Mouse (Mus musculus) limb, embryonic 14.5 days (tissue): ENCODE measurements at regions not wholly inside any gene's neighbourhood (a gene's known extent, or its start where the extent isn't known, plus 50 kb on each side); places are given as distances from the start of the nearest gene placed in this dataset.

Experiments
- ATAC-seq: fragments of 200-750 bp; cut with Nextera tagmentation; 2 replicates; pipeline ENCODE4 v1.8.0; 2017; ENCODE audit warnings: low read depth, moderate number of reproducible peaks, moderate TSS enrichment; ENCODE audit not compliant: low FRiP score
- DNase-seq: peaks from one replicate; pipeline ENCODE4 v3.0.0-alpha.2; 2015; ENCODE audit warnings: low spot score
- H3K27ac ChIP-seq: fragments of 300-500 bp; sonication (generic); replicated peaks from 2 replicates; pipeline ENCODE4 v1.5.1; 2014; ENCODE audit warnings: low read depth, mild to moderate bottlenecking, low read length, moderate library complexity, mixed read lengths
- H3K27me3 ChIP-seq: fragments of 300-500 bp; sonication (generic); 2 replicates; pipeline ENCODE4 v1.6.1; 2014; ENCODE audit warnings: low read length, mixed read lengths; ENCODE audit not compliant: control insufficient read depth, insufficient read depth
- H3K36me3 ChIP-seq: fragments of 300-500 bp; sonication (generic); 2 replicates; pipeline ENCODE4 v1.6.1; 2014; ENCODE audit warnings: mild to moderate bottlenecking, low read length, moderate library complexity, mixed read lengths; ENCODE audit not compliant: control insufficient read depth, insufficient read depth
- H3K4me1 ChIP-seq: fragments of 300-500 bp; sonication (generic); 2 replicates; pipeline ENCODE4 v1.6.1; 2014; ENCODE audit warnings: antibody characterized with exemption, low read length, mixed read lengths; ENCODE audit not compliant: control insufficient read depth, insufficient read depth
- H3K4me2 ChIP-seq: fragments of 300-500 bp; sonication (generic); replicated peaks from 2 replicates; pipeline ENCODE4 v1.6.1; 2014; ENCODE audit warnings: low read depth, mild to moderate bottlenecking, low read length, moderate library complexity; ENCODE audit not compliant: severe bottlenecking
- H3K4me3 ChIP-seq: fragments of 300-500 bp; sonication (generic); replicated peaks from 2 replicates; pipeline ENCODE4 v1.5.1; 2014; ENCODE audit warnings: low read length
- H3K9ac ChIP-seq: fragments of 300-500 bp; sonication (generic); 2 replicates; pipeline ENCODE4 v1.6.1; 2014; ENCODE audit warnings: mild to moderate bottlenecking, low read depth, low read length, moderate library complexity; ENCODE audit not compliant: severe bottlenecking
- H3K9me3 ChIP-seq: fragments of 300-500 bp; sonication (generic); 2 replicates; pipeline ENCODE4 v1.6.1; 2016; ENCODE audit warnings: low read length; ENCODE audit not compliant: control insufficient read depth
- POLR2A ChIP-seq: fragments of 200-500 bp; IDR thresholded peaks from 2 replicates; pipeline ENCODE4 v1.8.0; 2012; ENCODE audit warnings: inconsistent platforms, mild to moderate bottlenecking, moderate library complexity, borderline replicate concordance; ENCODE audit not compliant: insufficient read depth, insufficient read length; ENCODE audit errors: extremely low read depth
- WGBS: fragments of 180-500 bp; shearing (Covaris S2); extraction: QIAGEN DNeasy Blood & Tissue Kit; methylation state at CpG from one replicate; pipeline ENCODE4 v1.1.7; 2014; 5-methylcytosine and 5-hydroxymethylcytosine counted together

DNA sequence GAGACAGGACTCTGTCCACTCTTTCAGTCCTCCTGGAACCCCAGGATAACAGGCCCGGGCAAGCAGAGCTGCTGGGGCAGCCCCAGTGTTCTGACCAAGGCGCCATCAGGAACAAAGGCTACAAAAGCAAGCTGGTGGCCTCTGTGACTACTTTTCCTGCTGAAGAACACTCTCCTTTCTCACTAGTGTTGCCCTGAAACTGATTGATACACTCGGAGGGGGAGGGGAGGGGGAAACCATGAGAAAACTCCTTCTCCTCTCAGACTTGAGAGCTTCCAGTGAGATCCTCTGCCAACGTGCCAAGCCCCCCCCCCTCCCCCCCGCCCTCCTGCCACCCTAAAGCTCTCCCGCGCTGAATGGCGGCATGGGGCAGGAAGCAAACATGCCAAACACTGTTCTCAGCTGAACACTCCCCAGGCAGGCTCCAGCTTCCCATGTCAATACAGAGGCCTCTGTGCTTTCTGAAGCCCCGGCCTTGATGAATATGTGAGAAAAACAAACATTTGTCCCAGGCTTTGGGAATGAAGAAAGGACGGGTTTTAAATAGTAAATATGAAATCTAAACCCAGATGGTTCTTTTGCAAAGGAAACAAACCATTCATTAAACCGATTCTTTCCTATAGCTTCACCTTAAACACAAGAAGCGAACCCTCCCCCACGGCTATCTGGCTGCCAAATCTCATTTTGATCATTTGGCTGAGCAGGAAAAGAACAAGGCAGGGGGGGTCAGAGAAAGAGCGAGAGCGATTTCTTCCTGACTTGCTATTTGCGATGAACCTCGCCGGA, 166.3 kb upstream of the Rgma start:
- Histone ChIP-seq H3K4me1 (peaks cover 9% of the 10 kb centered on the region), H3K9ac (no peak overlapping the region), H3K4me3 (no peak overlapping the region), H3K9me3 (no peaks in the 10 kb centered on the region), H3K4me2 (no peak overlapping the region), H3K27me3 (no peaks in the 10 kb centered on the region), H3K27ac (no peak overlapping the region), H3K36me3 (no peaks in the 10 kb centered on the region)
- DNase-seq, result no peak
- no peak for ATAC-seq
- no peak for TF ChIP-seq POLR2A
- 42% methylated on average over 18 of the region's 18 CpGs for WGBS

DNA sequence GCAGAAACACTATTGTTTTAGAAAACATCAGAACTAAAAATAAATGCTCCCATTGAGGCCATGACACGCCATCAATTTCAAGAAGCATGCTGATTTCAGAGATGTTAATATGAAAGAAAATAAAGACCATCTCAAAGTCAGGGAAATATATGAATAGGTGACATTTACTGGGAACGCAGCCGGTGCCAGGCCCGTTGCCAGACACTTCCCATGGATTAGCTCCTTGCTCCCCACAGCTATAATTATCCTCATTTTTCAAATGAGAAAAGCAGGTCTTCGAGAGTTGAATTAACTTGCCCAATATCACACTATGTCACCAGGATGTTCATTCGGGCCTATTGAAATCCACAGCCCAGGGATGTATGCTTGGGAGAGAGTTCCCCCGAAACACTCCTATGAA, 165.2 kb upstream of the Rgma start:
- 77% methylated on average over 7 of the region's 7 CpGs for WGBS

DNA sequence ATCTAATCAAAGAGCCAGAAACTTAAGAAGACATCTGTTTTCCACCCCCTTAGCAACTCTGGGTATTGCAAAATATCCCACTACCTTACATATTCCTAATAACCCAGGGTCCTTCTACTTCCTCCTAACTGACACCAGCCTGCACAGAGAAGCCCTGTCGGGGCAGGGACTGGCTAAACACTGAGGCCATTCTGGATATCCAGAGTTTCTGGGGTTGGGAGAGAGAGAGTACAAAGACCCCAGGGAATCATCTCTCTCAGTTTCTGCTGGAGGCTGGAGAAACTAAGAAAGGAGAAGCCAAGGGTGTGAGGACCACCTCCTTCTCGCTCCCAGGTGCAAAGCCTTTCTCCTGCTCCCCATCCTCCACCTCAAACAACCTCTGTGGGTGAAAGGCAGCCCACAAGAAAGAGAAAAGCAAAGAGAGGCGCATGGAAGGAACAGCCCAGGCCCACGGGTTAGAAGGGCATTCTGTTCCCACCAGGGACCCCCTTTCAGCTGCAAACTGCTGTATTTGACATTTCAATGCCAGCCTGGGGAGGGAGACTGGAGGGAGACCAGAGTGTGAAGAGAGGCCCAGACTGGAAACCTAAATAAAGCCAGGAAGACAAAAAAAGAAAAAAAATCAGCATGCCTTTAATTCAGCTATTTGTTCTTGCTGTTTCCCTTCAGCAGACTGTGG, 152.9 kb upstream of the Rgma start:
- whole genome bisulfite sequencing, result 17% methylated on average over 4 of the region's 4 CpGs
- Histone ChIP-seq H3K4me2 (no peak overlapping the region), H3K27me3 (no peaks in the 10 kb centered on the region), H3K27ac (no peak overlapping the region), H3K4me3 (no peak overlapping the region), H3K9me3 (no peaks in the 10 kb centered on the region), H3K4me1 (peaks cover 3% of the 10 kb centered on the region; the same call in 1 of the 2 replicates), H3K36me3 (no peaks in the 10 kb centered on the region), H3K9ac (no peak overlapping the region)
- DNase-seq, result no peak
- no peak for ATAC-seq
- TF ChIP-seq POLR2A, result no peak

More for the DNA sequence above, 165.2 kb upstream of the Rgma start:
- H3K27ac ChIP-seq, result no peak overlapping the region
- no peak overlapping the region for H3K4me2 ChIP-seq
- no peaks in the 10 kb centered on the region for H3K9me3 ChIP-seq
- no peak for TF ChIP-seq POLR2A
- H3K9ac ChIP-seq, result no peak overlapping the region
- H3K27me3 ChIP-seq, result no peaks in the 10 kb centered on the region
- H3K4me1 ChIP-seq, result peaks cover 9% of the 10 kb centered on the region
- DNase-seq (no peak), ATAC-seq (no peak)
- H3K36me3 ChIP-seq, result no peaks in the 10 kb centered on the region
- no peak overlapping the region for H3K4me3 ChIP-seq

DNA sequence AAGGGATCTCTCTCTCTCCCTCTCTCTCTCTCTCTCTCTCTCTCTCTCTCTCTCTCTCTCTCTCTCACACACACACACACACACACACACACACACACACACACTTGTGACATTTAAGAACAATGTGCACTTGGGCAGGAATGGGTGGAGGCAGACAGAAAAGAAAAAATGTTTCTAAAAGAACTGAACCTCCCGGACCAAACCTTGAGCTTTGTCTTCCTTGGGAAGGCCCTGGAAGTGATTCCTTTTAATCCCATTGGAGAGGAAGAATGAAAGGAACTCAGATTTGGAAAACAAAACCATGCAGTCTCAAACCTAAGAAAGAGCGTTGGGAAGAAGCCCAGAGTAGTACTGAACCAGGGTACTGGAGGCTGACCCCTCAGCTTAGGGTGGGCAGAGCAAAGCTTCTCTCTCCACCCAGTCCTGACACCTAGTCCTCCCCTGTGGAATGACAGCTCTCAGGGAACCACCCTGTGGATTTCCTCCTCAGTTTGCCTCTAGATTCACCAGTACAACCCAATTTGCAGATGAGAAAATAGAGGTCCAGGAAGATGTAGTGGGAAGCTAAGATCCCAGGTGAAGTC, 152.3 kb upstream of the Rgma start:
- ATAC-seq (no peak), DNase-seq (no peak)
- 61% methylated on average over 2 of the region's 2 CpGs for WGBS
- Histone ChIP-seq H3K27me3 (no peaks in the 10 kb centered on the region), H3K4me1 (peaks cover 3% of the 10 kb centered on the region; the same call in 1 of the 2 replicates), H3K9ac (no peak overlapping the region), H3K9me3 (no peaks in the 10 kb centered on the region), H3K4me2 (no peak overlapping the region), H3K27ac (no peak overlapping the region), H3K36me3 (no peaks in the 10 kb centered on the region), H3K4me3 (no peak overlapping the region)
- TF ChIP-seq POLR2A, result no peak

DNA sequence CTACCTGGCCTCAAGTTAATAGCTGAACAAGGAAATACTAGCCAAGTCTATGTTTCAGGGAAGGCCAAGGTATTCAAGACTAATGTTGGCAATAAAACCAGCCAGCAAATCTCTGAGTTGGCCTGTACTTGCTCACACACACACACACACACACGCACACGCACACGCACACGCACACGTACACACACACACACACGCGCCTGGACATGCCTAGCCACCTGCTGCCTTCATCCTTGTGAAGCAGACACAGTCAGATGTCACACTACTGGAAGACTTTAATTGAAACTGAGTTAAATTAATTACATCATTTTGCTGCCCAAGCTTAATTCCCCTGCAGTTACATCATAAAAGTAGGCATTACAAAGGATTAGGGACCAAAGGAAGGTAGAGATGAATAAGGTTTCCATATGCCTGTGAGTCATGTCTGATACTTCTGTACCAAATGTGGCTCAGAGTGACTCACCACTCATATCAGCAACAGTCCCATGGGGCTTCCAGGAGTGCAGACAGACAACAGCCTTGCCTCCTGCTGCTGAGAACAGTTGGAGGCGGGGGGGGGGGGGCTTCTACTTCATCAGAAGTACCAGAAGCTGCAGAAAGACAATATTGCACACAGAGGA, 141.7 kb upstream of the Rgma start:
- DNase-seq, result no peak
- Histone ChIP-seq H3K36me3 (no peaks in the 10 kb centered on the region), H3K4me1 (no peaks in the 10 kb centered on the region), H3K27me3 (no peaks in the 10 kb centered on the region), H3K4me3 (no peak overlapping the region), H3K9ac (no peak overlapping the region), H3K27ac (no peak overlapping the region), H3K9me3 (no peaks in the 10 kb centered on the region), H3K4me2 (no peak overlapping the region)
- 88% methylated on average over 8 of the region's 8 CpGs for WGBS
- no peak for ATAC-seq
- TF ChIP-seq POLR2A, result no peak
